Mouse (Mus musculus) stomach, postnatal 0 days (tissue): ENCODE measurements around the gene Wdr43.

Experiments used
- CTCF ChIP-seq: IDR thresholded peaks from 2 replicates; pipeline ENCODE4 v1.5.1; 2016; ENCODE audit warnings: antibody characterized with exemption, low read depth, mild to moderate bottlenecking, moderate library complexity
- EP300 ChIP-seq: optimal IDR thresholded peaks from 2 replicates; pipeline ENCODE3; 2016; ENCODE audit warnings: antibody characterized with exemption

- no peak for TF ChIP-seq CTCF
- TF ChIP-seq EP300, result no peak
These were observed 59.2 kb downstream of the Wdr43 start for GRCm38 (mm10) chr17:71674886-71675285.
